Mouse (Mus musculus): ENCODE data around the gene Hipk2.

DNA sequence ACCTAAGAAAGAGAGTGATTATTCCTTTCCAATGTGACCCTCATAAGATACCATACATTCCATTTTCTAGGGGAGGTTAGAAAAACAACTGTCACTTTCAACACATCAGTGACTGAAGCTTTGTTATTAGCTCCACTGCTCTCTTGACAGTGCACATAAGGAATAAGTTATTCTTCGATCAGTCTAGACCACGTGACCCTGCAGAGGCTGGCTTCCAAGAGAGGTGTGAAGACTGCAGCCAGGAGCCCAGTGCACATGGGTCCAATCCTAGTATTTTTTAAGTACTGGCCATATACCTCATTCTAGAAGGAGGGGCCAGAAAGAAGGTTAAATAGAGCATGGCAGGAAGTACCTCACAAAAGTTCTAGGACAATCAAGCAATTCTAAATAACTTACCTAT is 122.9 kb downstream of the Hipk2 start:
- no peak for TF ChIP-seq CTCF (conservative IDR thresholded peaks at IDR 0.05; ENCODE audit: low read length)
- no peak for TF ChIP-seq POU5F1 (IDR thresholded peaks at IDR 0.05; ENCODE audit: borderline replicate concordance, low read length)
